Mouse (Mus musculus) liver, postnatal 0 days (tissue): ENCODE measurements around the gene Arhgef33. TPM values are rescaled to one million over a fixed set of nuclear protein-coding genes. Genes with fewer than 3 reads are reported as not detected.

Source experiments
- ATAC-seq: fragments of 200-750 bp; cut with Nextera tagmentation; 2 replicates; pipeline ENCODE4 v1.8.0; 2017; ENCODE audit warnings: mild to moderate bottlenecking, moderate library complexity
- DNase-seq: peaks from one replicate; pipeline ENCODE4 v3.0.0-alpha.2; 2016
- H3K27ac ChIP-seq: fragments of 300-500 bp; sonication (generic); 2 replicates; pipeline ENCODE4 v1.5.1; 2014; ENCODE audit warnings: antibody characterized with exemption, moderate library complexity, mild to moderate bottlenecking, low read depth
- H3K27me3 ChIP-seq: fragments of 300-500 bp; sonication (generic); 2 replicates; pipeline ENCODE4 v1.6.1; 2014; ENCODE audit warnings: low read length, control low read depth, mixed read lengths; ENCODE audit not compliant: insufficient read depth
- H3K36me3 ChIP-seq: fragments of 300-500 bp; sonication (generic); replicated peaks from 2 replicates; pipeline ENCODE4 v1.6.1; 2014; ENCODE audit warnings: mild to moderate bottlenecking, control low read depth, low read length, moderate library complexity, mixed read lengths; ENCODE audit not compliant: insufficient read depth
- H3K4me1 ChIP-seq: fragments of 300-500 bp; sonication (generic); 2 replicates; pipeline ENCODE4 v1.6.1; 2014; ENCODE audit warnings: antibody characterized with exemption, mild to moderate bottlenecking, control low read depth; ENCODE audit not compliant: insufficient read depth
- H3K4me2 ChIP-seq: fragments of 300-500 bp; sonication (generic); 2 replicates; pipeline ENCODE4 v1.6.1; 2014; ENCODE audit warnings: low read depth, mild to moderate bottlenecking, low read length, moderate library complexity, mixed read lengths
- H3K4me3 ChIP-seq: fragments of 300-500 bp; sonication (generic); 2 replicates; pipeline ENCODE4 v1.5.1; 2014; ENCODE audit warnings: low read depth, low read length
- H3K9ac ChIP-seq: fragments of 300-500 bp; sonication (generic); replicated peaks from 2 replicates; pipeline ENCODE4 v1.6.1; 2014; ENCODE audit warnings: mild to moderate bottlenecking, moderate library complexity
- H3K9me3 ChIP-seq: fragments of 300-500 bp; sonication (generic); 2 replicates; pipeline ENCODE4 v1.6.1; 2016; ENCODE audit warnings: mild to moderate bottlenecking, control low read depth, low read length, mixed read lengths
- EP300 ChIP-seq: IDR thresholded peaks from 2 replicates; pipeline ENCODE4 v1.6.1; 2016; ENCODE audit warnings: antibody characterized with exemption, low read depth, mild to moderate bottlenecking
- WGBS: fragments of 180-500 bp; shearing (Covaris S2); extraction: QIAGEN DNeasy Blood & Tissue Kit; methylation state at CpG from one replicate; pipeline ENCODE4 v1.1.7; 2014; ENCODE audit not compliant: insufficient replicate concordance; 5-methylcytosine and 5-hydroxymethylcytosine counted together
- polyA plus RNA-seq: library from polyadenylated mRNA; unstranded; fragments of >200 nt; fragmentation: Nextera tagmentation; extraction: Ambion mirVana; gene quantifications from 2 replicates; pipeline ENCODE4 v1.2.1, GENCODE M21; 2015

The Arhgef33 gene
- polyA plus RNA-seq, 1 experiment from 2014 or later = 1.2 TPM

DNA sequence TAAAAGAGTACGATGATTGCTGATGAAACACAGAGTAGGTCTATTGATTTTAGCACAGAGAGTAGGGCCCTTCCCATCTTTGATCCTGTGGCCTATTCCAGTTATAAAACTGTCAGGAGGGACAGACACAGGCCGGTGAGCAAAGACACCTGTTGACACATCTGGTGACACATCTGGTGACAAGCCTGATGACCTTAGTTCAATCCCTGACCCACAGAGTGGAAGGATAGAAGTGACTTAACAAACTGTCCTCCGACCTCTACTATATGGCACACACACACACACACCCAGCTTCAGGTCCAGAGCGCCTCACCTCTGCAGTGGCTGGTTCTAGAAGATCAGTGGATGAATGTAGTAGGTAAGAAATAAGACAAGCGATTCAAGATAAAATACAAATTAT lies 139.3 kb downstream of the Arhgef33 start:
- no peak overlapping the region for H3K4me3 ChIP-seq
- peak; percentile 73 for ATAC-seq
- H3K4me2 ChIP-seq = no peak overlapping the region
- WGBS = 70% methylated on average over 5 of the region's 5 CpGs
- no peaks in the 10 kb centered on the region for H3K4me1 ChIP-seq
- no peak overlapping the region for H3K9ac ChIP-seq
- H3K27ac ChIP-seq = no peak overlapping the region
- H3K9me3 ChIP-seq = no peaks in the 10 kb centered on the region
- no peaks in the 10 kb centered on the region for H3K27me3 ChIP-seq
- peaks cover 49% of the 10 kb centered on the region for H3K36me3 ChIP-seq
- DNase-seq = no peak
- no peak for TF ChIP-seq EP300

Other genes starting within 250 kb of the Arhgef33 start
- gene Hnrnpll, start 245.1 kb upstream of the Arhgef33 start, polyA plus RNA-seq = 13.4 and 14.9 TPM in 2 replicates
- 47.0 and 47.8 TPM in 2 replicates for gene Galm, start 179.9 kb upstream of the Arhgef33 start, polyA plus RNA-seq
- 131 and 142 TPM in 2 replicates for gene Srsf7, start 100.1 kb upstream of the Arhgef33 start, polyA plus RNA-seq
- gene Ttc39d, start 99.9 kb upstream of the Arhgef33 start, polyA plus RNA-seq = not detected in 2 replicates
- 16.9 and 17.5 TPM in 2 replicates for gene Gemin6, start 83.0 kb upstream of the Arhgef33 start, polyA plus RNA-seq
- 11.2 and 11.4 TPM in 2 replicates for gene Morn2, start 17.2 kb upstream of the Arhgef33 start, polyA plus RNA-seq
- 1.7 and 1.9 TPM in 2 replicates for gene Dhx57, start 16.9 kb upstream of the Arhgef33 start, polyA plus RNA-seq
- 0.51 and 0.92 TPM in 2 replicates for gene Gm10190, start 66.1 kb downstream of the Arhgef33 start, polyA plus RNA-seq
- 1.4 TPM in 2 replicates for gene Sos1, start 173.0 kb downstream of the Arhgef33 start, polyA plus RNA-seq